ENCODE assay signal across 10 mouse cellular contexts in the genomic region with DNA sequence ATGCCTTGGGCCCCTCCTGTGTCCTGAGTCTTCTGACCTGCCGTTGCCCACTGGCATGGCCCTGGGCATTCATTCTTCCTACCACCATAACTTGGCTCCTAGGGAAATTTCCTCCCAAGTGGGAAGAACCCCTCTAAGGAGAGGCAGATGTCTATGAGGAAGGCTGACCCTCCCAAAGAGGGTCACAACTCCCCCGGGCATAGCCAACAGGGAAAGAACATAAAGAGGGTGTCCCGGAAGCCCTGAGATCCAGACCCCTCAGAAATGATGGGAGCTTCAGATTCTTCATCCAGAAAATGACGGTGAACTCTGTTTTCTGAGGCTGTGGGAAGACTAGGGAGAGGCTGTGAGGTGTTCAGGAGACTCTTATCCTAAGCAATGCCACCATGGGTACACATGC. TPM values are rescaled to one million over a fixed set of nuclear protein-coding genes. Genes with fewer than 3 reads are reported as not detected.
DNase-seq lines count a peak whose midpoint lies in the region; ATAC-seq and TF ChIP-seq lines count a peak whose summit lies in the region.
"Had no signal": no experiment of that assay in that cellular context is flagged by ENCODE, and none has a peak within 500 bp of the region (broad histone marks: within the 10 kb centered on the region; RNA-seq: fewer than 3 reads in every experiment).

No protein-coding gene starts in this region.

- no peak for DNase-seq in layer of hippocampus, adult 2 months (ENCODE audit: low spot score in 2 of 2)
- no peak for DNase-seq in layer of hippocampus, postnatal 10 days (ENCODE audit: low spot score in 2 of 2)
- DNase-seq in hindbrain, embryonic 14.5 days (ENCODE audit: low spot score), result no peak
- DNase-seq in left cerebral cortex, postnatal 14 days (ENCODE audit: low spot score in 2 of 2), result no peak
- no peak for DNase-seq in kidney, adult 9 months

- no peaks in the 10 kb centered on the region for H3K27me3 ChIP-seq in embryonic facial prominence, embryonic 15.5 days
- no peaks in the 10 kb centered on the region for H3K27me3 ChIP-seq in hindbrain, embryonic 14.5 days (ENCODE audit: control insufficient read depth, insufficient read depth, low read length)
- H3K27me3 ChIP-seq in midbrain, embryonic 16.5 days (ENCODE audit: control insufficient read depth, insufficient read depth, low read depth, low read length), result no peaks in the 10 kb centered on the region

- peaks cover 80% of the 10 kb centered on the region for H3K4me1 ChIP-seq in embryonic facial prominence, embryonic 15.5 days
- peaks cover 28% of the 10 kb centered on the region for H3K4me1 ChIP-seq in hindbrain, embryonic 14.5 days (replicated peaks; ENCODE audit: control insufficient read depth, insufficient read depth, low read length)
- H3K4me1 ChIP-seq in midbrain, embryonic 16.5 days (ENCODE audit: control insufficient read depth, insufficient read depth, low read length), result peaks cover 18% of the 10 kb centered on the region

- no peaks in the 10 kb centered on the region for H3K9me3 ChIP-seq in embryonic facial prominence, embryonic 15.5 days (replicated peaks)
- no peaks in the 10 kb centered on the region for H3K9me3 ChIP-seq in hindbrain, embryonic 14.5 days (ENCODE audit: control insufficient read depth, low read length)
- no peaks in the 10 kb centered on the region for H3K9me3 ChIP-seq in midbrain, embryonic 16.5 days (replicated peaks; ENCODE audit: control insufficient read depth, low read length, poor library complexity, severe bottlenecking)

- H3K36me3 ChIP-seq in embryonic facial prominence, embryonic 15.5 days, result no peaks in the 10 kb centered on the region
- H3K36me3 ChIP-seq in hindbrain, embryonic 14.5 days (replicated peaks; ENCODE audit: control insufficient read depth, insufficient read depth), result no peaks in the 10 kb centered on the region
- no peaks in the 10 kb centered on the region for H3K36me3 ChIP-seq in midbrain, embryonic 16.5 days (ENCODE audit: control insufficient read depth, insufficient read depth, low read length)

- WGBS in embryonic facial prominence, embryonic 15.5 days, result 75% methylated on average over 4 of the region's 4 CpGs
- WGBS in hindbrain, embryonic 14.5 days, result 76% methylated on average over 4 of the region's 4 CpGs
- 91% methylated on average over 4 of the region's 4 CpGs for whole genome bisulfite sequencing in midbrain, embryonic 16.5 days

- H3K9ac ChIP-seq in embryonic facial prominence, embryonic 15.5 days, result no peak overlapping the region
- no peak overlapping the region for H3K9ac ChIP-seq in hindbrain, embryonic 14.5 days
- H3K9ac ChIP-seq in midbrain, embryonic 16.5 days (ENCODE audit: low read depth, low read length), result no peak overlapping the region

- H3K27ac ChIP-seq in layer of hippocampus, adult 2 months, result peak overlapping the region; percentile 39; the same call in 1 of the 2 replicates
- peak overlapping the region; percentile 88 for H3K27ac ChIP-seq in embryonic facial prominence, embryonic 15.5 days (replicated peaks)
- H3K27ac ChIP-seq in hindbrain, embryonic 14.5 days, result peak overlapping the region; percentile 75; the same call in 1 of the 2 replicates
- peak overlapping the region; percentile 14; the same call in 1 of the 2 replicates for H3K27ac ChIP-seq in midbrain, embryonic 16.5 days (ENCODE audit: low read length)

- ATAC-seq in embryonic facial prominence, embryonic 15.5 days (ENCODE audit: insufficient number of reproducible peaks, low FRiP score, low TSS enrichment, low read depth), result no peak
- no peak for ATAC-seq in hindbrain, embryonic 14.5 days (ENCODE audit: low FRiP score)
- no peak for ATAC-seq in midbrain, embryonic 16.5 days
- no peak for ATAC-seq in megakaryocyte, adult 5-6 weeks (ENCODE audit: poor library complexity, severe bottlenecking)

- no peak for TF ChIP-seq CTCF in layer of hippocampus, adult 2 months (conservative IDR thresholded peaks at IDR 0.05)

- intact Hi-C loops in left cerebral cortex, postnatal 14 days (cut with DNase I), result no loop called here

- no peak overlapping the region for H3K4me2 ChIP-seq in embryonic facial prominence, embryonic 15.5 days (replicated peaks)
- no peak overlapping the region for H3K4me2 ChIP-seq in hindbrain, embryonic 14.5 days (replicated peaks)
- no peak overlapping the region for H3K4me2 ChIP-seq in midbrain, embryonic 16.5 days (ENCODE audit: low read length)

- H3K4me3 ChIP-seq in layer of hippocampus, adult 2 months, result no peak overlapping the region
- H3K4me3 ChIP-seq in embryonic facial prominence, embryonic 15.5 days (replicated peaks), result no peak overlapping the region
- H3K4me3 ChIP-seq in hindbrain, embryonic 14.5 days (replicated peaks; ENCODE audit: low read length), result no peak overlapping the region
- no peak overlapping the region for H3K4me3 ChIP-seq in midbrain, embryonic 16.5 days (ENCODE audit: low read depth, low read length)

RNA-seq across cellular contexts. Expression of gene Chit1, which starts 15.3 kb away (rescaled TPM):
- total RNA-seq in layer of hippocampus, adult 2 months (2021), result under 1 TPM in 1 of 2 experiments, not detected in 1; 0.20 TPM
- total RNA-seq in layer of hippocampus, postnatal 10 days (2021), result under 1 TPM; 0.51 to 0.53 TPM
- 0.61 and 0.67 TPM in 2 replicates for polyA plus RNA-seq in embryonic facial prominence, embryonic 15.5 days (2015; fragmentation: Nextera tagmentation; extraction: Ambion mirVana)
- polyA plus RNA-seq in hindbrain, embryonic 14.5 days (2014; fragmentation: Nextera tagmentation; extraction: Ambion mirVana), result 0.20 and 0.23 TPM in 2 replicates
- polyA plus RNA-seq in midbrain, embryonic 16.5 days (2015; fragmentation: Nextera tagmentation; extraction: Ambion mirVana), result 0.21 TPM in 1 of 2 replicates, not detected in the other
- total RNA-seq in left cerebral cortex, postnatal 14 days (2021), result under 1 TPM; 0.38 to 0.42 TPM
- total RNA-seq in megakaryocyte, adult 5-6 weeks (2015), result 0.16 and 0.83 TPM in 2 replicates
- 0.07 TPM in 1 of 2 replicates, not detected in the other for total RNA-seq in megakaryocyte, adult 5-6 weeks (2017)
- total RNA-seq: megakaryocyte-erythroid progenitor cell, adult 5-6 weeks had no signal
- polyA plus RNA-seq: large intestine, adult 2 months had no signal

RNA-seq across cellular contexts. Expression of gene Btg2, which starts 16.8 kb away (rescaled TPM):
- total RNA-seq in layer of hippocampus, adult 2 months (2021), result 10 to 100 TPM; 17.2 to 22.0 TPM
- 10 to 100 TPM; 13.1 to 14.3 TPM for total RNA-seq in layer of hippocampus, postnatal 10 days (2021)
- 39.9 and 41.3 TPM in 2 replicates for polyA plus RNA-seq in embryonic facial prominence, embryonic 15.5 days (2015; fragmentation: Nextera tagmentation; extraction: Ambion mirVana)
- 26.3 and 29.0 TPM in 2 replicates for polyA plus RNA-seq in hindbrain, embryonic 14.5 days (2014; fragmentation: Nextera tagmentation; extraction: Ambion mirVana)
- 27.2 and 34.9 TPM in 2 replicates for polyA plus RNA-seq in midbrain, embryonic 16.5 days (2015; fragmentation: Nextera tagmentation; extraction: Ambion mirVana)
- 10 to 100 TPM; 14.6 to 17.5 TPM for total RNA-seq in left cerebral cortex, postnatal 14 days (2021)
- total RNA-seq in megakaryocyte, adult 5-6 weeks (2015), result 68.9 and 87.3 TPM in 2 replicates
- 175 and 189 TPM in 2 replicates for total RNA-seq in megakaryocyte, adult 5-6 weeks (2017)

RNA-seq across cellular contexts. Expression of gene Fmod, which starts 58.7 kb away (rescaled TPM):
- 1 to 10 TPM; 6.0 to 7.4 TPM for total RNA-seq in layer of hippocampus, adult 2 months (2021)
- 1 to 10 TPM; 5.3 to 9.5 TPM for total RNA-seq in layer of hippocampus, postnatal 10 days (2021)
- polyA plus RNA-seq in embryonic facial prominence, embryonic 15.5 days (2015; fragmentation: Nextera tagmentation; extraction: Ambion mirVana), result 22.2 and 30.8 TPM in 2 replicates
- 5.3 and 6.2 TPM in 2 replicates for polyA plus RNA-seq in hindbrain, embryonic 14.5 days (2014; fragmentation: Nextera tagmentation; extraction: Ambion mirVana)
- polyA plus RNA-seq in midbrain, embryonic 16.5 days (2015; fragmentation: Nextera tagmentation; extraction: Ambion mirVana), result 9.8 and 15.2 TPM in 2 replicates
- 10 to 100 TPM; 16.8 to 21.8 TPM for total RNA-seq in left cerebral cortex, postnatal 14 days (2021)
- not detected in 2 replicates for total RNA-seq in megakaryocyte, adult 5-6 weeks (2015)
- total RNA-seq in megakaryocyte, adult 5-6 weeks (2017), result not detected in 2 replicates
- total RNA-seq: megakaryocyte-erythroid progenitor cell, adult 5-6 weeks had no signal

Comparison
In these comparisons a context has a peak if more than half of its experiments do, and no peak if none do; other contexts are left out.
1. H3K27ac ChIP-seq: peak in every context shown above with its lines; median percentile 88 in embryonic facial prominence, embryonic 15.5 days; 75 in hindbrain, embryonic 14.5 days; 39 in layer of hippocampus, adult 2 months; 14 in midbrain, embryonic 16.5 days.
2. RNA of gene Fmod, which starts 58.7 kb away (total RNA-seq): 16.8 to 21.8 TPM in left cerebral cortex, postnatal 14 days, 5.3 to 9.5 TPM in layer of hippocampus, postnatal 10 days and 6.0 to 7.4 TPM in layer of hippocampus, adult 2 months; not detected in megakaryocyte, adult 5-6 weeks; every median in the first group is over 4 times any median in the second.